Mouse (Mus musculus) embryo, embryonic 10.5 days (tissue): ENCODE data around the gene Hcrt.

Source experiments
- DNase-seq: peaks from one replicate; pipeline ENCODE4 v3.0.0-alpha.2; 2015; ENCODE audit warnings: low spot score

Gene Hcrt

GRCm38 (mm10) chr11:100735954-100736745, 26.6 kb downstream of the Hcrt start:
- no peak for DNase-seq

GRCm38 (mm10) chr11:100735134-100735865, 27.4 kb downstream of the Hcrt start:
- no peak for DNase-seq

GRCm38 (mm10) chr11:100730477-100731205, 32.1 kb downstream of the Hcrt start:
- DNase-seq = no peak

GRCm38 (mm10) chr11:100729976-100730375, 32.8 kb downstream of the Hcrt start:
- no peak for DNase-seq

GRCm38 (mm10) chr11:100728601-100729000, 34.1 kb downstream of the Hcrt start:
- no peak for DNase-seq

- DNase-seq = no peak
These were observed 35.5 kb downstream of the Hcrt start for GRCm38 (mm10) chr11:100727201-100727600.

- DNase-seq = no peak
These were observed 37.7 kb downstream of the Hcrt start for GRCm38 (mm10) chr11:100724919-100725512.

GRCm38 (mm10) chr11:100722493-100723028, 40.2 kb downstream of the Hcrt start:
- no peak for DNase-seq

- DNase-seq = no peak
These were observed 40.8 kb downstream of the Hcrt start for GRCm38 (mm10) chr11:100721776-100722492.

GRCm38 (mm10) chr11:100721254-100721653, 41.5 kb downstream of the Hcrt start:
- no peak for DNase-seq

- DNase-seq = no peak
These were observed 42.4 kb downstream of the Hcrt start for GRCm38 (mm10) chr11:100720345-100720744.

GRCm38 (mm10) chr11:100719893-100720292, 42.8 kb downstream of the Hcrt start:
- DNase-seq = no peak

- DNase-seq = no peak
These were observed 43.4 kb downstream of the Hcrt start for GRCm38 (mm10) chr11:100719312-100719711.

GRCm38 (mm10) chr11:100718866-100719265, 43.9 kb downstream of the Hcrt start:
- no peak for DNase-seq

GRCm38 (mm10) chr11:100718462-100718861, 44.3 kb downstream of the Hcrt start:
- DNase-seq = no peak

GRCm38 (mm10) chr11:100716649-100717048, 46.1 kb downstream of the Hcrt start:
- DNase-seq = no peak

- DNase-seq = no peak
These were observed 47.8 kb downstream of the Hcrt start for GRCm38 (mm10) chr11:100714948-100715347.

GRCm38 (mm10) chr11:100714534-100714915, 48.2 kb downstream of the Hcrt start:
- peak; percentile 90 for DNase-seq

- DNase-seq = peak; percentile 78
These were observed 48.8 kb downstream of the Hcrt start, which contains the start of gene Hspb9 for GRCm38 (mm10) chr11:100713735-100714533. Hspb9 (plus strand) TSS chr11:100713850.

GRCm38 (mm10) chr11:100713174-100713573, 49.6 kb downstream of the Hcrt start:
- DNase-seq = no peak
